Mouse (Mus musculus) heart, embryonic 11.5 days (tissue): Measurements from ENCODE around the gene Dcun1d5. TPM values are rescaled to one million over a fixed set of nuclear protein-coding genes. Genes with fewer than 3 reads are reported as not detected.
"Not testable (repeated sequence)": the region's sequence is repeated elsewhere in the genome, so short reads cannot be mapped to it uniquely, and the experiment has no call there.

Experiments
- ATAC-seq: fragments of 200-750 bp; cut with Nextera tagmentation; replicated peaks from 2 replicates; pipeline ENCODE4 v1.8.0; 2017; ENCODE audit warnings: moderate library complexity; ENCODE audit not compliant: insufficient number of reproducible peaks, low FRiP score, low TSS enrichment
- H3K27ac ChIP-seq: fragments of 300-500 bp; sonication (generic); 2 replicates; pipeline ENCODE4 v1.5.1; 2014; ENCODE audit warnings: mild to moderate bottlenecking, low read depth, low read length
- H3K27me3 ChIP-seq: fragments of 300-500 bp; sonication (generic); 2 replicates; pipeline ENCODE4 v1.6.1; 2014; ENCODE audit warnings: mild to moderate bottlenecking, low read length, mixed read lengths; ENCODE audit not compliant: control insufficient read depth, insufficient read depth
- H3K36me3 ChIP-seq: fragments of 300-500 bp; sonication (generic); 2 replicates; pipeline ENCODE4 v1.6.1; 2014; ENCODE audit warnings: mild to moderate bottlenecking, low read length, moderate library complexity, mixed read lengths; ENCODE audit not compliant: control insufficient read depth, insufficient read depth
- H3K4me1 ChIP-seq: fragments of 300-500 bp; sonication (generic); 2 replicates; pipeline ENCODE4 v1.6.1; 2014; ENCODE audit warnings: low read length; ENCODE audit not compliant: control insufficient read depth, insufficient read depth
- H3K4me2 ChIP-seq: fragments of 300-500 bp; sonication (generic); 2 replicates; pipeline ENCODE4 v1.6.1; 2014; ENCODE audit warnings: mild to moderate bottlenecking, moderate library complexity
- H3K4me3 ChIP-seq: fragments of 300-500 bp; sonication (generic); 2 replicates; pipeline ENCODE4 v1.5.1; 2014; ENCODE audit warnings: low read depth, low read length
- H3K9ac ChIP-seq: fragments of 300-500 bp; sonication (generic); 2 replicates; pipeline ENCODE4 v1.6.1; 2014; ENCODE audit warnings: mild to moderate bottlenecking, low read depth, low read length, moderate library complexity
- H3K9me3 ChIP-seq: fragments of 300-500 bp; sonication (generic); replicated peaks from 2 replicates; pipeline ENCODE4 v1.6.1; 2016; ENCODE audit warnings: low read length; ENCODE audit not compliant: control insufficient read depth
- WGBS: fragments of 180-500 bp; shearing (Covaris S2); extraction: QIAGEN DNeasy Blood & Tissue Kit; methylation state at CpG from one replicate; pipeline ENCODE4 v1.1.7; 2014; ENCODE audit not compliant: insufficient replicate concordance; 5-methylcytosine and 5-hydroxymethylcytosine counted together
- polyA plus RNA-seq: library from polyadenylated mRNA; unstranded; fragments of >200 nt; fragmentation: Nextera tagmentation; extraction: Ambion mirVana; gene quantifications from 2 replicates; pipeline ENCODE4 v1.2.1, GENCODE M21; 2014

The Dcun1d5 gene
- polyA plus RNA-seq, 1 experiment from 2014 or later = 94.1 TPM

DNA sequence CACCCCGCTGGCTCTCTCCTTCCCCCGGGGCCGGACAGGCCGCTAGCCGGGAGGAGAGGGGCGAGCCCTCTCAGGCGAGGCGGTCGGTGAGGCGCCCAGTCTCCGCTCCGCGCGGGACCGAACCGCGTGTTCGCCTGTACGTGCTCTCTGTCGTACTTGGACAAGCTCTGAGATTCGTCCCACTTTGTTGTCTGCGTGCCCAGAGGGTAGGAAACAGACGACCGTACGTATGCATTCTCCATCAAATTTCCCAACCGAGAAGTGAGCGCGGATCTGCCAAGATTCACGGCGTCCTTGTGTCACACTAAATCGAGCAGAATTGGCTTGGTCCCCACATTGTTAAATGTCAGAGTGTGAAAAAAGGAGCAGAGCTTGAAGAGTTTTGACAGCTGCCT is 574 bp downstream of the Dcun1d5 start:
- WGBS = under 1% methylated on average over 24 of the region's 31 CpGs
- H3K9me3 ChIP-seq = no peaks in the 10 kb centered on the region
- no peaks in the 10 kb centered on the region for H3K36me3 ChIP-seq
- peak overlapping the region; percentile 82 for H3K4me2 ChIP-seq
- peak; percentile 69 for ATAC-seq
- peak overlapping the region; percentile 95 for H3K4me3 ChIP-seq
- peak overlapping the region; percentile 90 for H3K9ac ChIP-seq
- peak overlapping the region; percentile 95 for H3K27ac ChIP-seq
- no peaks in the 10 kb centered on the region for H3K27me3 ChIP-seq
- H3K4me1 ChIP-seq = peaks cover 2% of the 10 kb centered on the region; the same call in 1 of the 2 replicates

DNA sequence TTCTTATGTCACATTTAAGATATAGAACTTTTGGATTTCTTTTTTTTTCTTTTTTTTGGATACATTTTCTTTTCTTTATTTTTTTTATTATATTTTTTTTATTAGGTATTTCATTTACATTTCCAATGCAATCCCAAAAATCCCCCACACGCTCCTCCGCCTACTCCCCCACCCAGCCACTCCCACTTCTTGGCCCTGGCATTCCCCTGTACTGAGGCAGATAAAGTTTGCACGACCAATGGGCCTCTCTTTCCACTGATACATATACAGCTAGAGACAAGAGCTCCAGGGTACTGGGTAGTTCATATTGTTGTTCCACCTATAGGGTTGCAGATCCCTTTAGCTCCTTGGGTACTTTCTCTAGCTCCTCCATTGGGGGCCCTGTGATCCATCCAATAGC is 6.4 kb downstream of the Dcun1d5 start:
- not testable (repeated sequence) for H3K9me3 ChIP-seq, H3K4me2 ChIP-seq, H3K4me3 ChIP-seq, H3K9ac ChIP-seq, H3K4me1 ChIP-seq, H3K27ac ChIP-seq, H3K36me3 ChIP-seq, ATAC-seq, H3K27me3 ChIP-seq
- 88% methylated on average over 3 of the region's 3 CpGs for WGBS

DNA sequence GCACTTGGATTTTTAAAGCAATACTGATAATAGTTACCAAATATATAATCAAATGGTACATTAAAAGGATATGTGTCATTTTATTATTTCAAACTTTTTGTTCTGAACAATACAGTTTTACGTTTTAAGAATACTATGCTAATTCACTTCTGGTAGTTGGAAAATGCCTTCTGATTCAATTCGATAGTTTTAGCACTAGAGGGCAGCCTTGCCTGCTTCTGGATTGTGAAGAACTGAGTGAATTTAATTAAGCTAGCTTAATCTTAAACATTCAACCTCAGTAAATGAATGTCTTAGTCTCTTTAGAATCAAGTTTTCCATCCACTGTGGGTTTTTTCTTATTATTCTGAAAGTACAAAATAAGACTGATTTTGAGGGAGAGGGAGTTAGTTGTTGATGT is 31.9 kb downstream of the Dcun1d5 start:
- H3K4me1 ChIP-seq = no peaks in the 10 kb centered on the region
- no peak for ATAC-seq
- H3K27ac ChIP-seq = no peak overlapping the region

DNA sequence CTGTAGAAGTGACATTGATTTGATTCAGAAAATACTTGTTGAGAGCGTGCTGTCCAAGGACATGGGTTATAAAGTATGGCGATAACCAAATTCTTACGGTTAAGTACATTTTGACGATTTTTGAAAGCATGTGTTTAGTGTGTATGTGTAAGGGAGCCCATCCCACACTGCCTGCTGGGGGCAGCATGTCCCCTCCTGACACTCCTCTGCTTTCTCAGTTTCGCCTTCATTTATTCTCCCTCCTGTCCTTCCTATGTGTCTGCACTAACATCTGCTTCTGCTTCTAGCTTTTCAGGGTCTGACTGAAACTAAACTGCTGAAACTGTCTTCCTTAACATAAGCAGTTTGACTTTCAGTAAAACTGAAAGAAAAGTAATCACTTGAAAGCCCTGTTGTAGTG is 36.7 kb downstream of the Dcun1d5 start:
- no peak overlapping the region for H3K27ac ChIP-seq
- H3K4me3 ChIP-seq = no peak overlapping the region
- ATAC-seq = no peak
- WGBS = 84% methylated on average over 5 of the region's 5 CpGs
- no peaks in the 10 kb centered on the region for H3K9me3 ChIP-seq
- no peaks in the 10 kb centered on the region for H3K27me3 ChIP-seq
- H3K4me1 ChIP-seq = no peaks in the 10 kb centered on the region
- H3K36me3 ChIP-seq = no peaks in the 10 kb centered on the region
- no peak overlapping the region for H3K4me2 ChIP-seq
- H3K9ac ChIP-seq = no peak overlapping the region

More for the DNA sequence above, 31.9 kb downstream of the Dcun1d5 start:
- peaks cover 4% of the 10 kb centered on the region; the same call in 1 of the 2 replicates for H3K36me3 ChIP-seq
- 34% methylated on average over 2 of the region's 2 CpGs for WGBS
- no peaks in the 10 kb centered on the region for H3K9me3 ChIP-seq
- H3K4me2 ChIP-seq = no peak overlapping the region
- no peak overlapping the region for H3K9ac ChIP-seq
- H3K27me3 ChIP-seq = no peaks in the 10 kb centered on the region
- no peak overlapping the region for H3K4me3 ChIP-seq

DNA sequence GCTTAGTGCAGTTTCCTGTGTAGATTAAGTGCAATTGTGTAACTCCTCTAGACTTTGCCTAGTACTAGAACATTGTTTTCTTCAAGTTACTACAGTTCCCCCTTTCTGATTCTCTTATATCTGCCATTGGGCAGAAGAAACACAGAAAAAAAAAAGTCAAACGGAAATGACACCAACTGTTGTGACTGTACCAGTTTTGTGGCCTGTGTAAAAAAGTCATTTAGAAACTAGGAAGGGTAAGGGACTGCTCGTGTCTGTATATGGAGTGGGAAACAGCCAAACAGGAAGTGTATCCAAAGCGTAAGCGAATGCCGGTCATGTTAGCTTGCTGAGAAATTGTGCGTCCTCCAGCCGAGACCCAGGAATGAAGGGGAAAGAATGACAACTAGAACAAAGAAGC is 37.1 kb downstream of the Dcun1d5 start:
- Histone ChIP-seq H3K27me3 (no peaks in the 10 kb centered on the region), H3K4me1 (no peaks in the 10 kb centered on the region), H3K36me3 (no peaks in the 10 kb centered on the region), H3K27ac (no peak overlapping the region), H3K9me3 (no peaks in the 10 kb centered on the region), H3K4me3 (no peak overlapping the region), H3K4me2 (no peak overlapping the region), H3K9ac (no peak overlapping the region)
- ATAC-seq = no peak
- WGBS = 79% methylated on average over 7 of the region's 7 CpGs

DNA sequence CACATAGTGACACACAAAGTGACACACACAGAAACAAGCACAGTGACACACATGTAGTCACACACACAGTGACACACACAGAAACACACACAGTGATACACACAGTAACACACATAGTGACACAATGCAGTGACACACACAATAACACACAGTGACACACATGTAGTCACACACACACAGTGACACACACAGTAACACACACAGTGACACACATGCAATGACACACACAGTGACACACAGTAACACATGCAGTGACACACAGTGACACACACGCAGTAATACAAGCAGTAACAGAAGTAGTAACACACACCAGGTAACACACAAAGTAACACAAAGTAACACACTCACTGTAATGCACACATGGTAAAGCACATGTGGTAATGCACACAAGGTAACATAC is 54.3 kb downstream of the Dcun1d5 start:
- 82% methylated on average over 1 of the region's 1 CpGs for WGBS
- no peak overlapping the region for H3K27ac ChIP-seq
- no peak overlapping the region for H3K4me3 ChIP-seq
- H3K4me1 ChIP-seq = no peaks in the 10 kb centered on the region
- no peak overlapping the region for H3K4me2 ChIP-seq
- no peak for ATAC-seq
- no peaks in the 10 kb centered on the region for H3K27me3 ChIP-seq
- H3K9me3 ChIP-seq = no peaks in the 10 kb centered on the region
- no peaks in the 10 kb centered on the region for H3K36me3 ChIP-seq
- no peak overlapping the region for H3K9ac ChIP-seq

DNA sequence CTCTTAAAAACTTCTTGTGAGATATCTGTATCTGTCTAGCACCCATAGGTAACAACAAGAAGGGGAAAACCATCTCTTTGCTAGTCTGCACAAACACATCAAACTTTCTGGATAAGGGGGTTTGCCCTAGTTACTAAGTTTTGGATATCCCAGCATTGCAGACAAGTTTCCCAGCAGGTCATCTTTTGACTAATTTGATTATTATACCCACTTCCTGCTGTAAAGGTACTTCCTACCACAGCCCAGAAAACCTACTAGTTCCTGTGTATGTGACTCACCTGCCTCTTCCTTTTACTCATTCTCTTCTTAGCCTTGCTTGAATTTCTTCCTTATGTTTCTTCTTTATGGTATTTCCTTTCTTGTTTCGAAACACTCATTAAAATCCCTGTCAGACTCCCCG is 55.6 kb downstream of the Dcun1d5 start:
- Histone ChIP-seq H3K4me2 (no peak overlapping the region), H3K9ac (no peak overlapping the region), H3K36me3 (no peaks in the 10 kb centered on the region), H3K27me3 (no peaks in the 10 kb centered on the region), H3K4me3 (no peak overlapping the region), H3K27ac (no peak overlapping the region), H3K9me3 (no peaks in the 10 kb centered on the region), H3K4me1 (no peaks in the 10 kb centered on the region)
- ATAC-seq = no peak
- 84% methylated on average over 2 of the region's 2 CpGs for WGBS

DNA sequence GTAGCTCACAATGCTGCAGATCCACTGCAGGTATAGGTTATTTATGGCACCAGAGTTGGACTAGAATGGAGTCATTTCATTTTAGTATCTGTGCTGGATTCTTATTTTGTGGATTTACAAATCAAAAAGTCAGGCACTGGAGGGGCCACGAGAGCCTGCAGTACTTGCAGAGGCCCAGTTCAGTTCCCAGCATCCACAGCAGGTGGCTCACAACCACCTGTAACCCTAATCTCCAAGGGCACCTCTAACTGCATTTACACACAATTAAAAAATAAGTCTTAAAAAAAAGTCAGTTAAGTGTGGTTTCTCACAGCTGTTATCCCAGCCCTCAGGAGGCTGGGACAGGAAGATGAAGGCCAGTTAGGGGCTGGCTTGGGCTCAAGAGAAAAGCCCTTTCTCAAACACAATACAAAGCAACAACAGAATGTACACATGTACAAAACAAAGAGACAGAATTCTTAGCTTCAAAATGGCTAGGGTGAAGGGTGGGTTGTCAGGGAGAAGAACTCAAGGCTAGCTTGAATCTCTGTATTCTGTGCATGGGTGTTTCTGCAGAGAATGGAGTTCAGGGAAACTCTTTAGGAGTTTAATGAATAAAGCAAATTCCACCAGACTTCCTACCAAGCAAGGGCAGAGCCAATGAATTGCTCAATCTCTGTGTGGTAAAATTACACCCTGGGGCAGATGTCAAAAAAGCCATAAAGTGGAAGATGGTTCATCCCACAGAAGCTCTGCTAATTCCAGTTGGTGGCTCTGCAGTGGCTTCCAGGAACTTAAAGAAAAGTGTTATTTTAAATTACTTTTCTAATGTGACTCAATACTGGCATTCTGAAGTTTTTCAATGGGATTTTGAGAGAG is 68.7 kb downstream of the Dcun1d5 start:
- no peak for ATAC-seq
- WGBS = 65% methylated on average over 1 of the region's 1 CpGs
- no peak overlapping the region for H3K27ac ChIP-seq

More for the DNA sequence above, 68.7 kb downstream of the Dcun1d5 start:
- Histone ChIP-seq H3K36me3 (no peaks in the 10 kb centered on the region), H3K4me1 (no peaks in the 10 kb centered on the region), H3K9me3 (no peaks in the 10 kb centered on the region), H3K9ac (no peak overlapping the region), H3K4me2 (no peak overlapping the region), H3K4me3 (no peak overlapping the region), H3K27me3 (no peaks in the 10 kb centered on the region)
